Mouse (Mus musculus) heart, postnatal 0 days (tissue): ENCODE data around the gene Ccdc181. TPM values are rescaled to one million over a fixed set of nuclear protein-coding genes. Genes with fewer than 3 reads are reported as not detected.
A peak's percentile ranks its signal among the peaks of the same experiment; 100 is the strongest.

Experiments used
- ATAC-seq: fragments of 200-750 bp; cut with Nextera tagmentation; 2 replicates; pipeline ENCODE4 v1.8.0; 2017; ENCODE audit warnings: low read depth, moderate number of reproducible peaks, moderate library complexity; ENCODE audit not compliant: insufficient read depth
- DNase-seq: peaks from one replicate; pipeline ENCODE4 v3.0.0-alpha.2; 2016; ENCODE audit warnings: low spot score
- H3K27ac ChIP-seq: fragments of 300-500 bp; sonication (generic); 2 replicates; pipeline ENCODE4 v1.5.1; 2014; ENCODE audit warnings: low read depth, mild to moderate bottlenecking
- H3K27me3 ChIP-seq: fragments of 300-500 bp; sonication (generic); 2 replicates; pipeline ENCODE4 v1.6.1; 2014; ENCODE audit warnings: low read length, mixed read lengths; ENCODE audit not compliant: control insufficient read depth, insufficient read depth
- H3K36me3 ChIP-seq: fragments of 300-500 bp; sonication (generic); replicated peaks from 2 replicates; pipeline ENCODE4 v1.6.1; 2014; ENCODE audit warnings: low read length, mixed read lengths; ENCODE audit not compliant: control insufficient read depth, insufficient read depth
- H3K4me1 ChIP-seq: fragments of 300-500 bp; sonication (generic); 2 replicates; pipeline ENCODE4 v1.6.1; 2014; ENCODE audit warnings: antibody characterized with exemption; ENCODE audit not compliant: control insufficient read depth, insufficient read depth
- H3K4me2 ChIP-seq: fragments of 300-500 bp; sonication (generic); 2 replicates; pipeline ENCODE4 v1.6.1; 2014; ENCODE audit warnings: low read depth, mild to moderate bottlenecking, low read length, moderate library complexity
- H3K4me3 ChIP-seq: fragments of 300-500 bp; sonication (generic); 2 replicates; pipeline ENCODE4 v1.5.1; 2014; ENCODE audit warnings: low read depth, low read length
- H3K9ac ChIP-seq: fragments of 300-500 bp; sonication (generic); replicated peaks from 2 replicates; pipeline ENCODE4 v1.6.1; 2014; ENCODE audit warnings: low read depth, low read length, mixed read lengths
- H3K9me3 ChIP-seq: fragments of 300-500 bp; sonication (generic); replicated peaks from 2 replicates; pipeline ENCODE4 v1.6.1; 2016; ENCODE audit warnings: low read length; ENCODE audit not compliant: control insufficient read depth
- CTCF ChIP-seq: IDR thresholded peaks from 2 replicates; pipeline ENCODE4 v1.5.1; 2016; ENCODE audit warnings: antibody characterized with exemption, control low read depth, low read depth
- EP300 ChIP-seq: IDR thresholded peaks from 2 replicates; pipeline ENCODE4 v1.6.1; 2016; ENCODE audit warnings: antibody characterized with exemption, low read depth
- WGBS: fragments of 180-500 bp; shearing (Covaris S2); extraction: QIAGEN DNeasy Blood & Tissue Kit; methylation state at CpG from one replicate; pipeline ENCODE4 v1.1.7; 2014; 5-methylcytosine and 5-hydroxymethylcytosine counted together
- polyA plus RNA-seq: library from polyadenylated mRNA; unstranded; fragments of >200 nt; fragmentation: Nextera tagmentation; extraction: Ambion mirVana; gene quantifications from 2 replicates; pipeline ENCODE4 v1.2.1, GENCODE M21; 2015
- total RNA-seq: library from RNA; depleted of rRNA; stranded (reverse); fragments of >200 nt; gene quantifications from 2 replicates; pipeline ENCODE4 v1.2.3, GENCODE M21; 2014; ENCODE audit warnings: low replicate concordance

Gene Ccdc181
- total and polyA plus RNA-seq, 2 experiments from 2014 or later, result 1.1 to 9.8 TPM

DNA sequence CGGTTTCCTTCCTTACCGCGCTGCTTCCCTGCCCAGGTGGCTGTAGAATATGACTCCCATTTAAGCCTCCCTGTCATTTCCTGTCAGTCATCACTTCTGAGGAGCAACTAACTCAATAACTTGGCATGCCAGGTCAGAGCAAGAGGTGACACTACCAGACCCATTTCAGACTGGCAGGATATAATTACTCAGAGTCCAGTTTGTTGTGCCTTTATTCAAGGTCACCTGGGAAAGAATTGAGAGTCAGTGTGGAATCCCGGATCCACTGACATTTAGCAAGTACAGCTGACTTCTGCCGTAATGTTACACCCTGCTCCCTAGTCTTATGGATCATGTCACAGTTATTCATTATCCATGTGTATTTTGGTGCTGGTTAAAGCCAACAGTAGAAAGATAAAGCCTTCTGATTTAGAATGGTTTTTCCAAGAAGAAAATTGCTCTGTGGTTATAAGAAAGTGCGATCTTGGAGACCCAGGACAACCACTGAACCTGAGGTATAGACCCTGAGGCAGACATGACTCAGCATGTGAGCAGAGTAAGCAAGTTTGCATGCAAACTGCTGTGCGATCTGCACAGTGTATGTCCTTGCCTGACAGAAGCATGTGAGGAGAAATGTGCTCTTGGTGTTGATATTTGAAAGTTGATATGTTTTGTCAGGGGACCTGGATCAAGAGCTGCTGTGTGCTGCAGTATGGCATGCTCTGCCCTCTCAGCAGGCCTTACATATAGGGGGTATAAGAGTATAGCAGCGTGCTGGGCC is 24.8 kb upstream of the Ccdc181 start:
- H3K4me2 ChIP-seq, result peak overlapping the region; percentile 90
- peak overlapping the region; percentile 73 for H3K4me3 ChIP-seq
- DNase-seq (no peak), ATAC-seq (no peak)
- TF ChIP-seq EP300 (no peak), CTCF (no peak)
- 52% methylated on average over 8 of the region's 8 CpGs for WGBS
- H3K9ac ChIP-seq, result no peak overlapping the region
- H3K27me3 ChIP-seq, result no peaks in the 10 kb centered on the region
- H3K36me3 ChIP-seq, result no peaks in the 10 kb centered on the region
- no peak overlapping the region for H3K27ac ChIP-seq
- H3K9me3 ChIP-seq, result no peaks in the 10 kb centered on the region
- peaks cover 30% of the 10 kb centered on the region for H3K4me1 ChIP-seq

DNA sequence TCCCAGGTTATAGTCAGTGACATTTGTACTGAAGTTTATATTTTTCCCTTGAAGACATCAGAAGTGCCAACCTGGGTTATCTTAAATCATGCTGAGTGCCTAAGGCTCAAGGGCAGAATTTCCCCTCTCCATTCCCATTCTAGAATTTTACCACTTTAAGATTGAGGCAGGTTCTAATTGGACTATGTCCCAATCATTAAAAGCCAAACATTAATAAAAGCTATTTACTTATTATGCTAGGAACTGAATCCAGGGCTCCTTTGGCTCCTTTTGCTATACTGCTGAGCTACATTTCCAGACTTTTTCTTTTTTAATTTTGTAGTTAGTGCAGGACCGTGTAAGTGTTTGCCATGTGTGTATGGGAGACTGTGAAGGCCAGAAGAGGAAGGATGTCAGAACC is 23.9 kb upstream of the Ccdc181 start:
- Histone ChIP-seq H3K27me3 (no peaks in the 10 kb centered on the region), H3K9me3 (no peaks in the 10 kb centered on the region), H3K36me3 (no peaks in the 10 kb centered on the region; the same call in 1 of the 2 replicates), H3K4me2 (no peak overlapping the region), H3K9ac (no peak overlapping the region), H3K27ac (no peak overlapping the region), H3K4me3 (no peak overlapping the region), H3K4me1 (peaks cover 30% of the 10 kb centered on the region)
- DNase-seq (no peak), ATAC-seq (no peak)
- no peak for TF ChIP-seq CTCF
- no peak for TF ChIP-seq EP300
- 72% methylated on average over 1 of the region's 1 CpGs for WGBS

DNA sequence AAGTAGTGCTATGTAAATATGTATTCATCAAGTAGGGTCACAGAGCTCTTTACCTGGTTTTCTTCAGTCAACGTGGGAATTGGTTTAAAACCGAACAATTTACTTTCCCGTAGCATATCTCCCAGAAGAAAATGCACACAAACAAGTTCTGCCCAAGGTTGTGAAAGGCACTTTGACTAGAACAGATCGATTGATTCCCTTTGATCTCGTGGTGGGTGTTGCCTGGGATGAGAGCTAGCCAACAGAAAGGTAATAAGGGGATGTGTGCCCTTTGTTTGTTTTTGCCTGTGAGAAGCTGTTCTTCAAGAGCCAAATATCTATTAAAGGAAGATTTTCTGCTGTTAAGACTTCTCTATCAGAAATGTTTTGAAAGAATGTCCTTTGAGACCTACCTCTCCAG is 22.8 kb upstream of the Ccdc181 start:
- H3K9me3 ChIP-seq, result no peaks in the 10 kb centered on the region
- TF ChIP-seq CTCF (no peak), EP300 (no peak)
- H3K27me3 ChIP-seq, result no peaks in the 10 kb centered on the region
- H3K9ac ChIP-seq, result no peak overlapping the region
- peaks cover 26% of the 10 kb centered on the region for H3K4me1 ChIP-seq
- H3K27ac ChIP-seq, result no peak overlapping the region
- H3K4me3 ChIP-seq, result no peak overlapping the region
- ATAC-seq, result no peak
- no peak overlapping the region for H3K4me2 ChIP-seq
- no peak for DNase-seq
- 79% methylated on average over 5 of the region's 5 CpGs for WGBS
- no peaks in the 10 kb centered on the region; the same call in 1 of the 2 replicates for H3K36me3 ChIP-seq

DNA sequence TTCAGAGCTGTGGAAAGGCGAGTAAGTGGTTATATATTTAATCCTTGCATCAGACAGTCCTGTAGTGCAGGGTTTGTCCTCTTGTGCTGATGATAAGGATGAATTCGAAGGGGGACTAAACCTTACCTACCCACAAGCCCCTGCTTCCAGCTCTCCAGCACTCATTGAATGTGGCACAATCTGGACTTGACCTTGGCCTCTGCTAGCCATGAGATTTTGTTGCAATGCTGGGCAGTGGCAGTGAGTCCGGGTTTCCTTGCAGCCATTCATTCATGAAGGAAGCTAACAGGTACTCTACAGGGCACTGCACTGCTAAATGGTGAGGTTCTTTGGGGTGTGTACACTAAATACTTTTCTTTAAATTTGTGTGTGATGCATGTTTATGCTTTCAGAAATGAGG is 20.5 kb upstream of the Ccdc181 start:
- no peak for TF ChIP-seq EP300
- TF ChIP-seq CTCF, result no peak
- 49% methylated on average over 3 of the region's 3 CpGs for whole genome bisulfite sequencing
- DNase-seq, result no peak
- H3K27me3 ChIP-seq, result no peaks in the 10 kb centered on the region
- H3K27ac ChIP-seq, result no peak overlapping the region
- no peak for ATAC-seq
- peaks cover 4% of the 10 kb centered on the region; the same call in 1 of the 2 replicates for H3K36me3 ChIP-seq
- H3K4me2 ChIP-seq, result no peak overlapping the region
- peaks cover 18% of the 10 kb centered on the region for H3K4me1 ChIP-seq
- H3K9me3 ChIP-seq, result no peaks in the 10 kb centered on the region
- no peak overlapping the region for H3K4me3 ChIP-seq
- no peak overlapping the region for H3K9ac ChIP-seq

DNA sequence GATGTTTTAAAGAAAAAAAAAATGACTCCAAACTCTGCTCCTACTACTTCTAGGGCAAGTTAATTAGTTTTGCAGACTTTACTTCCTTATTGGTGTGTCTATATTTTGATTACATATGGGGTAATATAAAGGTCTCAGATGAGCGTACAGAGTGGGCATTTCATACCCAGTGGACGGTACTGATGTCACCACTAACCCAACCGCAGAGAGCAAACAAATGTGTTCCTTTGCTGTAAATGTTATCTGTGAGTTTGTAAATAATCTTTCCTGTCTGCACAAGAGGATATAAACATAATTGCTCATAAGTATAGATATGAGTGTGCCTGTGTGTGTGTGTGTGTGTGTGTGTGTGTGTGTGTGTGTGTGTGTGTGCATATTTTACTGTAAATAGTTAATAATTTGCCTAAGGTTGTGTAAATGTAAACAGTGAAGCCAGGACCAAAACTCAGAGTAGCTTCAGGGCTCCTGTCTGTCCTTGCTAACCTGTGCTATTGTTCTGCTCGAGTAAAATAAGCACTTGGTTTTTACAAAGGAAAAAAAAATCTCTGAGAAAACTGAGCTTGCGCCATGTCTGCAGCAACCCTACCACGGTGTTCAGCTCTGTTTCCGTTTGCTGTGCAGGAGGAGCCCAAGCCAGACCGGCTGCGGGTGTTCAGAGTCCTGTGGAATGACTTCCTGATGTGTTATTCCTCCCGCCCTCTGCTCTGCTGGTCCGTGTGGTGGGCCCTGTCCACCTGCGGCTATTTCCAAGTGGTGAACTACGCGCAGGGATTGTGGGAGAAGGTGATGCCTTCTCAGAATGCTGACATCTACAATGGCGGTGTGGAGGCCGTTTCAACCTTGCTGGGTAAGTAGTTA is 15.0 kb upstream of the Ccdc181 start:
- Histone ChIP-seq H3K27me3 (no peaks in the 10 kb centered on the region), H3K36me3 (peaks cover 25% of the 10 kb centered on the region), H3K9ac (no peak overlapping the region), H3K4me2 (no peak overlapping the region), H3K27ac (no peak overlapping the region), H3K9me3 (no peaks in the 10 kb centered on the region), H3K4me1 (no peaks in the 10 kb centered on the region), H3K4me3 (no peak overlapping the region)
- WGBS, result 77% methylated on average over 16 of the region's 16 CpGs
- TF ChIP-seq CTCF (no peak), EP300 (no peak)
- ATAC-seq (no peak), DNase-seq (no peak)
